Mouse (Mus musculus) layer of hippocampus, adult 8-10 months (tissue): ENCODE data around the gene Med25. TPM values are rescaled to one million over a fixed set of nuclear protein-coding genes. Genes with fewer than 3 reads are reported as not detected.

ENCODE experiments used
- DNase-seq, 2 experiments: peaks; one replicate each; pipeline ENCODE4 v3.0.0; 2022; ENCODE audit warnings: low spot score in 2 of 2
- total RNA-seq, 4 experiments: library from RNA; stranded (reverse); gene quantifications; 2 replicates each; pipeline ENCODE4 v1.2.4; 2022

The Med25 gene
- total RNA-seq, 4 experiments from 2014 or later, result 89.6 to 111 (median 107) TPM

- DNase-seq, result no peak
Measured at GRCm38 (mm10) chr7:44863982-44864494, 28.5 kb downstream of the Med25 start.

GRCm38 (mm10) chr7:44863210-44863609 is 29.3 kb downstream of the Med25 start:
- DNase-seq, result no peak

- DNase-seq, result no peak
Measured at GRCm38 (mm10) chr7:44862434-44862833, 30.1 kb downstream of the Med25 start.

- DNase-seq, result no peak
Measured at GRCm38 (mm10) chr7:44861429-44861816, 31.1 kb downstream of the Med25 start.

GRCm38 (mm10) chr7:44860576-44861428 is 31.7 kb downstream of the Med25 start:
- DNase-seq, result peak in 1 of 2 experiments; percentile 61

- no peak for DNase-seq
Measured at GRCm38 (mm10) chr7:44859896-44860295, 32.6 kb downstream of the Med25 start.

GRCm38 (mm10) chr7:44857905-44858304 is 34.6 kb downstream of the Med25 start:
- no peak for DNase-seq

GRCm38 (mm10) chr7:44857042-44857552 is 35.4 kb downstream of the Med25 start, which contains the start of gene Pnkp:
Gene Pnkp, plus strand, starts transcription at chr7:44857139.
- DNase-seq, result peak; percentile 91 to 94

- DNase-seq, result no peak
Measured at GRCm38 (mm10) chr7:44856265-44856916, 36.1 kb downstream of the Med25 start.

GRCm38 (mm10) chr7:44855036-44855435 is 37.5 kb downstream of the Med25 start:
- no peak for DNase-seq

GRCm38 (mm10) chr7:44854356-44855031 is 38.0 kb downstream of the Med25 start:
- peak in 1 of 2 experiments; percentile 70 for DNase-seq

- DNase-seq, result no peak
Measured at GRCm38 (mm10) chr7:44853596-44854355, 38.7 kb downstream of the Med25 start.

GRCm38 (mm10) chr7:44853065-44853464 is 39.4 kb downstream of the Med25 start:
- no peak for DNase-seq

GRCm38 (mm10) chr7:44852259-44853027 is 40.1 kb downstream of the Med25 start:
- no peak for DNase-seq

- DNase-seq, result no peak
Measured at GRCm38 (mm10) chr7:44851625-44852234, 40.8 kb downstream of the Med25 start.

GRCm38 (mm10) chr7:44850789-44851624 is 41.5 kb downstream of the Med25 start:
- no peak for DNase-seq

- DNase-seq, result peak in 1 of 2 experiments; percentile 68
Measured at GRCm38 (mm10) chr7:44850146-44850545, 42.4 kb downstream of the Med25 start.

GRCm38 (mm10) chr7:44849416-44850111 is 42.9 kb downstream of the Med25 start:
- DNase-seq, result peak; percentile 91 to 92
